Mouse (Mus musculus) limb, embryonic 13.5 days (tissue): Measurements from ENCODE around the gene Fam83d. TPM values are rescaled to one million over a fixed set of nuclear protein-coding genes. Genes with fewer than 3 reads are reported as not detected.

Experiments
- ATAC-seq: fragments of 200-750 bp; cut with Nextera tagmentation; 2 replicates; pipeline ENCODE4 v1.8.0; 2017; ENCODE audit warnings: low read depth, moderate number of reproducible peaks, moderate TSS enrichment; ENCODE audit not compliant: low FRiP score
- H3K27ac ChIP-seq: fragments of 300-500 bp; sonication (generic); 2 replicates; pipeline ENCODE4 v1.5.1; 2015; ENCODE audit warnings: inconsistent platforms, mild to moderate bottlenecking, moderate library complexity
- H3K27me3 ChIP-seq: fragments of 300-500 bp; sonication (generic); 2 replicates; pipeline ENCODE4 v1.6.1; 2015; ENCODE audit warnings: mild to moderate bottlenecking, inconsistent platforms
- H3K36me3 ChIP-seq: fragments of 300-500 bp; sonication (generic); 2 replicates; pipeline ENCODE4 v1.6.1; 2015; ENCODE audit warnings: inconsistent platforms, mild to moderate bottlenecking, moderate library complexity
- H3K4me1 ChIP-seq: fragments of 300-500 bp; sonication (generic); 2 replicates; pipeline ENCODE4 v1.6.1; 2015; ENCODE audit warnings: inconsistent platforms
- H3K4me2 ChIP-seq: fragments of 300-500 bp; sonication (generic); replicated peaks from 2 replicates; pipeline ENCODE4 v1.6.1; 2015; ENCODE audit warnings: inconsistent platforms, mild to moderate bottlenecking, moderate library complexity
- H3K4me3 ChIP-seq: fragments of 300-500 bp; sonication (generic); 2 replicates; pipeline ENCODE4 v1.5.1; 2015; ENCODE audit warnings: moderate library complexity, mild to moderate bottlenecking, inconsistent platforms
- H3K9ac ChIP-seq: fragments of 300-500 bp; sonication (generic); 2 replicates; pipeline ENCODE4 v1.6.1; 2015; ENCODE audit warnings: mild to moderate bottlenecking, inconsistent platforms
- H3K9me3 ChIP-seq: fragments of 300-500 bp; sonication (generic); 2 replicates; pipeline ENCODE4 v1.6.1; 2016; ENCODE audit warnings: inconsistent platforms
- WGBS: fragments of 180-500 bp; shearing (Covaris S2); methylation state at CpG from one replicate; pipeline ENCODE4 v1.1.7; 2015; 5-methylcytosine and 5-hydroxymethylcytosine counted together
- microRNA-seq: library from miRNA; unstranded; fragments of <30 nt; microRNA quantifications from one replicate; pipeline ENCODE4, GENCODE M21; 2016
- polyA plus RNA-seq: library from polyadenylated mRNA; unstranded; fragments of >200 nt; fragmentation: Nextera tagmentation; extraction: Ambion mirVana; gene quantifications from 2 replicates; pipeline ENCODE4 v1.2.1, GENCODE M21; 2015

Fam83d gene
- polyA plus RNA-seq, 1 experiment from 2014 or later, result 49.4 TPM

GRCm38 (mm10) chr2:158829746-158830145 is 61.9 kb downstream of the Fam83d start:
- H3K4me3 ChIP-seq, result no peak overlapping the region
- peaks cover 79% of the 10 kb centered on the region for H3K36me3 ChIP-seq
- no peak overlapping the region for H3K4me2 ChIP-seq
- H3K9ac ChIP-seq, result no peak overlapping the region
- ATAC-seq, result no peak
- H3K9me3 ChIP-seq, result no peaks in the 10 kb centered on the region
- H3K4me1 ChIP-seq, result peaks cover 4% of the 10 kb centered on the region; the same call in 1 of the 2 replicates
- no peak overlapping the region for H3K27ac ChIP-seq
- WGBS, result 76% methylated on average over 6 of the region's 6 CpGs
- H3K27me3 ChIP-seq, result no peaks in the 10 kb centered on the region

- no peaks in the 10 kb centered on the region for H3K27me3 ChIP-seq
- H3K27ac ChIP-seq, result no peak overlapping the region
- H3K9ac ChIP-seq, result no peak overlapping the region
- H3K9me3 ChIP-seq, result no peaks in the 10 kb centered on the region
- H3K4me3 ChIP-seq, result no peak overlapping the region
- ATAC-seq, result no peak
- 87% methylated on average over 5 of the region's 5 CpGs for WGBS
- no peak overlapping the region for H3K4me2 ChIP-seq
- H3K36me3 ChIP-seq, result peaks cover 89% of the 10 kb centered on the region
- peaks cover 4% of the 10 kb centered on the region; the same call in 1 of the 2 replicates for H3K4me1 ChIP-seq
Measured at GRCm38 (mm10) chr2:158833221-158833620, 65.3 kb downstream of the Fam83d start.

- peaks cover 89% of the 10 kb centered on the region for H3K36me3 ChIP-seq
- peaks cover 4% of the 10 kb centered on the region; the same call in 1 of the 2 replicates for H3K4me1 ChIP-seq
- no peaks in the 10 kb centered on the region for H3K27me3 ChIP-seq
- no peak overlapping the region for H3K4me3 ChIP-seq
- H3K4me2 ChIP-seq, result no peak overlapping the region
- no peak for ATAC-seq
- H3K9me3 ChIP-seq, result no peaks in the 10 kb centered on the region
- WGBS, result 89% methylated on average over 2 of the region's 2 CpGs
- H3K9ac ChIP-seq, result no peak overlapping the region
- no peak overlapping the region for H3K27ac ChIP-seq
Measured at GRCm38 (mm10) chr2:158833645-158834044, 65.8 kb downstream of the Fam83d start.

Small RNA genes within 50 kb of the gene (microRNA-seq; reads per million reads assigned to microRNA genes)
- not detected for gene Gm26141

Other genes starting within 250 kb of the Fam83d start
- not detected in 2 replicates for gene Slc32a1, start 157.3 kb upstream of the Fam83d start, polyA plus RNA-seq
- gene Actr5, start 143.2 kb upstream of the Fam83d start, polyA plus RNA-seq, result 12.4 and 14.1 TPM in 2 replicates
- gene Ppp1r16b, start 102.7 kb upstream of the Fam83d start, polyA plus RNA-seq, result 3.5 and 4.0 TPM in 2 replicates
- 13.2 and 13.8 TPM in 2 replicates for gene Dhx35, start 26.7 kb downstream of the Fam83d start, polyA plus RNA-seq